ENCODE assay signal across 18 mouse cellular contexts in the genomic region with DNA sequence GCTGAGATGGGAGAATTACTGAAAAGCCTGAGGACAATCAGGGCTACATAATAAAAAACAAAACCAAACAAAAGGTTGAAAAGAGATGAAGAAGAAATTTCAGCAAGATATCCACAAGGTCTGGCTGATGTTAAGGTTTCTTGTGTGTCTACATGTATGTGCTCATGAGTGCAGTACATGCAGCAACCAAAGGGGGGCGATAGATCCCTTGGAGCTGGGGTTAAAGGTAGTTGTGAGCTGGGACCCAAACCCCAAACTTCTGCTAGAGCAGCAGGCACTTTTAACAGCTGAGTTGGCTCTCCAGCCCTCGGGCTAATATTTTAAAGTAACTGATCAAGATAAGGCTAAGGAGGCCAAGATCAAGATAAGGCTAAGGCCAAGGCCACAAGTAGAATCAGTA. TPM values are rescaled to one million over a fixed set of nuclear protein-coding genes. Genes with fewer than 3 reads are reported as not detected.
DNase-seq lines count a peak whose midpoint lies in the region; ATAC-seq and TF ChIP-seq lines count a peak whose summit lies in the region.
"Had no signal": no experiment of that assay in that cellular context is flagged by ENCODE, and none has a peak within 500 bp of the region (broad histone marks: within the 10 kb centered on the region; RNA-seq: fewer than 3 reads in every experiment).

No protein-coding gene starts in this region.

- H3K27ac ChIP-seq in gastrocnemius, adult 2 months: no peak overlapping the region
- H3K27ac ChIP-seq in lung, postnatal 0 days (ENCODE audit: low read length): no peak overlapping the region
- no peak overlapping the region for H3K27ac ChIP-seq in forebrain, embryonic 10.5 days
- H3K27ac ChIP-seq: embryonic facial prominence, embryonic 12.5 days; left cerebral cortex, adult 2 months had no signal

- peaks cover 8% of the 10 kb centered on the region; the same call in 1 of the 2 replicates for H3K4me1 ChIP-seq in lung, postnatal 0 days (ENCODE audit: insufficient read depth, low read depth, low read length)
- H3K4me1 ChIP-seq in forebrain, embryonic 10.5 days: no peaks in the 10 kb centered on the region
- H3K4me1 ChIP-seq: embryonic facial prominence, embryonic 12.5 days had no signal

- H3K9ac ChIP-seq in lung, postnatal 0 days (replicated peaks; ENCODE audit: low read depth): no peak overlapping the region
- H3K9ac ChIP-seq: embryonic facial prominence, embryonic 12.5 days had no signal

- no peak overlapping the region for H3K4me2 ChIP-seq in lung, postnatal 0 days (replicated peaks; ENCODE audit: low read depth, low read length)
- H3K4me2 ChIP-seq: embryonic facial prominence, embryonic 12.5 days; midbrain, embryonic 11.5 days had no signal

- no peaks in the 10 kb centered on the region for H3K9me3 ChIP-seq in lung, postnatal 0 days (ENCODE audit: low read length)
- H3K9me3 ChIP-seq in forebrain, embryonic 10.5 days: no peaks in the 10 kb centered on the region
- H3K9me3 ChIP-seq: embryonic facial prominence, embryonic 12.5 days had no signal

- no peak for TF ChIP-seq POLR2A in brain, embryonic 14.5 days (IDR thresholded peaks at IDR 0.05; ENCODE audit: borderline replicate concordance, extremely low read depth, insufficient read depth, insufficient read length, poor library complexity, severe bottlenecking)

- H3K27me3 ChIP-seq in lung, postnatal 0 days (replicated peaks; ENCODE audit: insufficient read depth, low read length): no peaks in the 10 kb centered on the region
- no peaks in the 10 kb centered on the region for H3K27me3 ChIP-seq in forebrain, embryonic 10.5 days (ENCODE audit: poor library complexity, severe bottlenecking)
- H3K27me3 ChIP-seq: embryonic facial prominence, embryonic 12.5 days had no signal

- no peak overlapping the region for H3K4me3 ChIP-seq in gastrocnemius, adult 2 months
- no peak overlapping the region for H3K4me3 ChIP-seq in lung, postnatal 0 days (ENCODE audit: low read depth, low read length)
- no peak overlapping the region for H3K4me3 ChIP-seq in forebrain, embryonic 10.5 days
- H3K4me3 ChIP-seq: embryonic facial prominence, embryonic 12.5 days; left cerebral cortex, adult 2 months had no signal

- WGBS in lung, postnatal 0 days: 45% methylated on average over 2 of the region's 2 CpGs
- WGBS in forebrain, embryonic 10.5 days: 60% methylated on average over 2 of the region's 2 CpGs

- DNase-seq in gastrocnemius, adult 2 months: no peak
- DNase-seq in gastrocnemius, postnatal 10 days: no peak
- DNase-seq in lung, postnatal 0 days (ENCODE audit: low spot score): no peak
- DNase-seq in lung, postnatal 25 days (ENCODE audit: low spot score): no peak
- peak; percentile 11 for DNase-seq in CD4-positive helper T cell, adult 2 months (ENCODE audit: low read depth, low spot score)
- DNase-seq in brain, embryonic 14.5 days (ENCODE audit: low read depth): no peak
- no peak for DNase-seq in forebrain, embryonic 10.5 days (ENCODE audit: extremely low spot score, low spot score)
- DNase-seq: adrenal gland, adult 8-10 months; cerebellum, adult 11-12 months; right cerebral cortex, postnatal 4 days had no signal

- ATAC-seq in lung, postnatal 0 days: no peak
- no peak for ATAC-seq in erythroblast, adult 5-6 weeks (replicated peaks; ENCODE audit: low FRiP score, poor library complexity, severe bottlenecking)
- ATAC-seq: forebrain, embryonic 16.5 days had no signal

- H3K36me3 ChIP-seq in lung, postnatal 0 days (ENCODE audit: insufficient read depth, low read length): peaks cover 21% of the 10 kb centered on the region
- no peaks in the 10 kb centered on the region for H3K36me3 ChIP-seq in forebrain, embryonic 10.5 days (replicated peaks)

- peak; percentile 35 for TF ChIP-seq CTCF in gastrocnemius, adult 2 months (IDR thresholded peaks at IDR 0.05)
- peak; percentile 54 for TF ChIP-seq CTCF in lung, postnatal 0 days (IDR thresholded peaks at IDR 0.05)
- TF ChIP-seq CTCF in brain, embryonic 14.5 days (IDR thresholded peaks at IDR 0.05; ENCODE audit: borderline replicate concordance, extremely low read depth, insufficient read depth, insufficient read length): peak; percentile 34; the same call in 1 of the 2 replicates

- no peak for TF ChIP-seq EP300 in lung, postnatal 0 days (IDR thresholded peaks at IDR 0.05)

- intact Hi-C loops in gastrocnemius, adult 2 months (cut with DNase I): no loop called here

RNA-seq across cellular contexts. Expression of a gene that starts 14.6 kb away (rescaled TPM):
- under 1 TPM; 0.18 to 0.81 TPM for total RNA-seq in gastrocnemius, adult 2 months (2021)
- total RNA-seq in gastrocnemius, postnatal 10 days (2021): under 1 TPM; 0.68 to 0.77 TPM
- polyA plus RNA-seq in lung, postnatal 0 days (2015; fragmentation: Nextera tagmentation; extraction: Ambion mirVana): 0.52 and 0.68 TPM in 2 replicates
- polyA plus RNA-seq in brain, embryonic 14.5 days (2012; rRNA removed): 0.36 and 0.42 TPM in 2 replicates
- total RNA-seq in erythroblast, adult 5-6 weeks (2015; ENCODE audit: low replicate concordance): 0.63 TPM in 1 of 2 replicates, not detected in the other
- total RNA-seq in erythroblast, adult 5-6 weeks (2017; ENCODE audit: low replicate concordance): not detected in 2 replicates
- polyA plus RNA-seq in forebrain, embryonic 10.5 days (2016; fragmentation: Nextera tagmentation; extraction: Ambion mirVana): 0.17 and 0.22 TPM in 2 replicates

RNA-seq across cellular contexts. Expression of a gene that starts 40.3 kb away (rescaled TPM):
- under 1 TPM in 1 of 2 experiments, not detected in 1; 0.42 TPM for total RNA-seq in gastrocnemius, adult 2 months (2021)
- 1 to 10 TPM in 1 of 2 experiments, not detected in 1; 1.9 TPM for total RNA-seq in gastrocnemius, postnatal 10 days (2021)
- 5.0 and 8.7 TPM in 2 replicates for polyA plus RNA-seq in lung, postnatal 0 days (2015; fragmentation: Nextera tagmentation; extraction: Ambion mirVana)
- 3.9 and 6.2 TPM in 2 replicates for polyA plus RNA-seq in brain, embryonic 14.5 days (2012; rRNA removed)
- not detected in 2 replicates for total RNA-seq in erythroblast, adult 5-6 weeks (2015; ENCODE audit: low replicate concordance)
- not detected in 2 replicates for total RNA-seq in erythroblast, adult 5-6 weeks (2017; ENCODE audit: low replicate concordance)
- 0.54 and 0.81 TPM in 2 replicates for polyA plus RNA-seq in forebrain, embryonic 10.5 days (2016; fragmentation: Nextera tagmentation; extraction: Ambion mirVana)
- total RNA-seq: heart, adult 18-20 months; hematopoietic stem cell, adult 5-6 weeks had no signal
- polyA plus RNA-seq: liver, embryonic 16.5 days had no signal

RNA-seq across cellular contexts. Expression of a gene that starts 51.9 kb away (rescaled TPM):
- total RNA-seq in gastrocnemius, adult 2 months (2021): 1 to 10 TPM; 7.1 to 8.8 TPM
- total RNA-seq in gastrocnemius, postnatal 10 days (2021): 10 to 100 TPM; 34.5 to 45.9 TPM
- 46.6 and 47.9 TPM in 2 replicates for polyA plus RNA-seq in lung, postnatal 0 days (2015; fragmentation: Nextera tagmentation; extraction: Ambion mirVana)
- 18.4 and 23.1 TPM in 2 replicates for polyA plus RNA-seq in brain, embryonic 14.5 days (2012; rRNA removed)
- total RNA-seq in erythroblast, adult 5-6 weeks (2015; ENCODE audit: low replicate concordance): 11.0 and 15.0 TPM in 2 replicates
- 11.4 and 19.5 TPM in 2 replicates for total RNA-seq in erythroblast, adult 5-6 weeks (2017; ENCODE audit: low replicate concordance)
- 5.5 and 6.0 TPM in 2 replicates for polyA plus RNA-seq in forebrain, embryonic 10.5 days (2016; fragmentation: Nextera tagmentation; extraction: Ambion mirVana)
